Mouse (Mus musculus) cerebellum, adult 2 months (tissue): ENCODE measurements at regions not wholly inside any gene's neighbourhood (a gene's known extent, or its start where the extent isn't known, plus 50 kb on each side); places are given as distances from the start of the nearest gene placed in this dataset.

Experiments used
- DNase-seq, 2 experiments: peaks; one replicate each; pipeline ENCODE4 v3.0.0; 2021
- H3K27ac ChIP-seq: fragments of 200-500 bp; 2 replicates; pipeline ENCODE4 v1.5.1; 2012; ENCODE audit warnings: low read length, control low read depth, inconsistent platforms; ENCODE audit not compliant: insufficient read depth
- H3K27me3 ChIP-seq: fragments of 200-500 bp; 2 replicates; pipeline ENCODE4 v1.6.1; 2012; ENCODE audit warnings: inconsistent platforms, mild to moderate bottlenecking, low read length, moderate library complexity; ENCODE audit not compliant: control insufficient read depth, insufficient read depth
- H3K4me1 ChIP-seq: fragments of 200-500 bp; 2 replicates; pipeline ENCODE4 v1.6.1; 2011; ENCODE audit warnings: low read length; ENCODE audit not compliant: control insufficient read depth, insufficient read depth
- H3K4me3 ChIP-seq: fragments of 200-500 bp; replicated peaks from 2 replicates; pipeline ENCODE3; 2011; ENCODE audit warnings: mild to moderate bottlenecking, low read depth, low read length, control low read depth; ENCODE audit not compliant: insufficient read depth
- CTCF ChIP-seq: fragments of 200-500 bp; IDR thresholded peaks from 2 replicates; pipeline ENCODE4 v1.5.1; 2011; ENCODE audit warnings: low read depth, mild to moderate bottlenecking, control low read depth, low read length, moderate library complexity, borderline replicate concordance; ENCODE audit not compliant: insufficient read depth
- POLR2A ChIP-seq: fragments of 200-500 bp; IDR thresholded peaks from 2 replicates; pipeline ENCODE4 v1.6.1; 2011; ENCODE audit warnings: low read length, control low read depth, borderline replicate concordance; ENCODE audit not compliant: insufficient read depth
- WGBS: fragments of 180-500 bp; shearing (Covaris S2); methylation state at CpG from one replicate; pipeline ENCODE4 v1.1.7; 2018; 5-methylcytosine and 5-hydroxymethylcytosine counted together

GRCm38 (mm10) chr10:51792030-51792429 is 114.5 kb downstream of the Rfx6 start:
- H3K27ac ChIP-seq: no peak overlapping the region
- H3K27me3 ChIP-seq: no peaks in the 10 kb centered on the region
- WGBS: 0% methylated on average over 1 of the region's 1 CpGs
- peak in 1 of 2 experiments; percentile 0 for DNase-seq
- no peak for TF ChIP-seq POLR2A
- H3K4me1 ChIP-seq: no peaks in the 10 kb centered on the region
- H3K4me3 ChIP-seq: no peak overlapping the region

GRCm38 (mm10) chr10:51793876-51794275 is 116.3 kb downstream of the Rfx6 start:
- Histone ChIP-seq H3K4me1 (no peaks in the 10 kb centered on the region), H3K27ac (no peak overlapping the region), H3K4me3 (no peak overlapping the region), H3K27me3 (no peaks in the 10 kb centered on the region)
- 7% methylated on average over 7 of the region's 7 CpGs for WGBS
- DNase-seq: peak; percentile 31 to 63
- no peak for TF ChIP-seq POLR2A

GRCm38 (mm10) chr10:51816626-51817025 is 139.1 kb downstream of the Rfx6 start:
- H3K4me1 ChIP-seq: no peaks in the 10 kb centered on the region
- H3K4me3 ChIP-seq: no peak overlapping the region
- no peak overlapping the region for H3K27ac ChIP-seq
- DNase-seq: no peak
- TF ChIP-seq POLR2A (no peak), CTCF (no peak)
- WGBS: 22% methylated on average over 1 of the region's 1 CpGs
- no peaks in the 10 kb centered on the region for H3K27me3 ChIP-seq

GRCm38 (mm10) chr10:51823900-51824299 is 146.3 kb downstream of the Rfx6 start:
- H3K27me3 ChIP-seq: no peaks in the 10 kb centered on the region
- H3K4me3 ChIP-seq: no peak overlapping the region
- WGBS: 95% methylated on average over 2 of the region's 2 CpGs
- TF ChIP-seq POLR2A (no peak), CTCF (no peak)
- H3K4me1 ChIP-seq: no peaks in the 10 kb centered on the region
- no peak for DNase-seq
- H3K27ac ChIP-seq: no peak overlapping the region

- 38% methylated on average over 6 of the region's 6 CpGs for WGBS
- H3K27me3 ChIP-seq: no peaks in the 10 kb centered on the region
- no peak for DNase-seq
- H3K27ac ChIP-seq: no peak overlapping the region
- no peak for TF ChIP-seq CTCF
- TF ChIP-seq POLR2A: no peak
- H3K4me3 ChIP-seq: no peak overlapping the region
- no peaks in the 10 kb centered on the region for H3K4me1 ChIP-seq
Measured at GRCm38 (mm10) chr10:51826431-51826964, 148.9 kb downstream of the Rfx6 start.

GRCm38 (mm10) chr10:51832459-51832858 is 154.9 kb downstream of the Rfx6 start:
- no peak overlapping the region for H3K27ac ChIP-seq
- H3K4me3 ChIP-seq: no peak overlapping the region
- no peak for TF ChIP-seq POLR2A
- no peak for TF ChIP-seq CTCF
- H3K27me3 ChIP-seq: no peaks in the 10 kb centered on the region; the same call in 1 of the 2 replicates
- H3K4me1 ChIP-seq: no peaks in the 10 kb centered on the region
- DNase-seq: no peak
- 66% methylated on average over 4 of the region's 4 CpGs for WGBS

GRCm38 (mm10) chr10:51843099-51843498 is 165.5 kb downstream of the Rfx6 start:
- Histone ChIP-seq H3K4me1 (no peaks in the 10 kb centered on the region), H3K4me3 (no peak overlapping the region), H3K27ac (no peak overlapping the region), H3K27me3 (no peaks in the 10 kb centered on the region)
- 81% methylated on average over 1 of the region's 1 CpGs for WGBS
- TF ChIP-seq POLR2A: no peak
- no peak for TF ChIP-seq CTCF
- DNase-seq: no peak

- no peaks in the 10 kb centered on the region for H3K27me3 ChIP-seq
- no peak for DNase-seq
- H3K4me3 ChIP-seq: no peak overlapping the region
- TF ChIP-seq POLR2A (no peak), CTCF (no peak)
- 90% methylated on average over 4 of the region's 4 CpGs for WGBS
- no peak overlapping the region for H3K27ac ChIP-seq
- H3K4me1 ChIP-seq: no peaks in the 10 kb centered on the region
Measured at GRCm38 (mm10) chr10:51846287-51846686, 168.7 kb downstream of the Rfx6 start.
